Mouse (Mus musculus) splenic B cell, adult 2 months (primary cell): ENCODE results near the gene Olfr487.
"Not testable (repeated sequence)": the region's sequence is repeated elsewhere in the genome, so short reads cannot be mapped to it uniquely, and the experiment has no call there.

Experiments
- DNase-seq: peaks from one replicate; pipeline ENCODE4 v3.0.0-alpha.2; 2011; ENCODE audit warnings: low read depth, low spot score
- H3K27me3 ChIP-seq: 2 replicates; pipeline ENCODE4 v1.6.1; 2012; ENCODE audit warnings: mild to moderate bottlenecking, low read length, moderate library complexity, mixed read lengths; ENCODE audit not compliant: control insufficient read depth, poor library complexity, insufficient read depth, severe bottlenecking
- H3K36me3 ChIP-seq: 2 replicates; pipeline ENCODE4 v1.6.1; 2012; ENCODE audit warnings: mild to moderate bottlenecking, low read length, moderate library complexity, mixed read lengths; ENCODE audit not compliant: control insufficient read depth, poor library complexity, insufficient read depth, severe bottlenecking

The Olfr487 gene

GRCm38 (mm10) chr7:108214536-108214935, at the start of gene Olfr487:
Gene Olfr487, minus strand, starts transcription at chr7:108214636.
- H3K27me3 ChIP-seq, H3K36me3 ChIP-seq, DNase-seq: not testable (repeated sequence)

- H3K27me3 ChIP-seq = no peaks in the 10 kb centered on the region
- no peak for DNase-seq
- H3K36me3 ChIP-seq = no peaks in the 10 kb centered on the region
Measured at GRCm38 (mm10) chr7:108258247-108258646, 43.8 kb upstream of the Olfr487 start, which contains the start of gene Olfr488. Gene Olfr488, minus strand, starts transcription at chr7:108258347.

- no peaks in the 10 kb centered on the region for H3K27me3 ChIP-seq
- no peaks in the 10 kb centered on the region for H3K36me3 ChIP-seq
Measured at GRCm38 (mm10) chr7:108233551-108233950, 19.1 kb upstream of the Olfr487 start.

GRCm38 (mm10) chr7:108196938-108197337, 17.5 kb downstream of the Olfr487 start:
- DNase-seq = no peak
- Histone ChIP-seq H3K36me3 (no peaks in the 10 kb centered on the region), H3K27me3 (no peaks in the 10 kb centered on the region)

More at GRCm38 (mm10) chr7:108233551-108233950, 19.1 kb upstream of the Olfr487 start:
- DNase-seq = no peak

GRCm38 (mm10) chr7:108196337-108196736, 18.1 kb downstream of the Olfr487 start:
- H3K27me3 ChIP-seq = not testable (repeated sequence)

GRCm38 (mm10) chr7:108192714-108193113, 21.7 kb downstream of the Olfr487 start:
- DNase-seq, H3K36me3 ChIP-seq: not testable (repeated sequence)

More at GRCm38 (mm10) chr7:108196337-108196736, 18.1 kb downstream of the Olfr487 start:
- not testable (repeated sequence) for DNase-seq, H3K36me3 ChIP-seq

GRCm38 (mm10) chr7:108191196-108191595, 23.2 kb downstream of the Olfr487 start:
- not testable (repeated sequence) for H3K36me3 ChIP-seq, H3K27me3 ChIP-seq, DNase-seq

More at GRCm38 (mm10) chr7:108192714-108193113, 21.7 kb downstream of the Olfr487 start:
- not testable (repeated sequence) for H3K27me3 ChIP-seq

- not testable (repeated sequence) for DNase-seq, H3K36me3 ChIP-seq, H3K27me3 ChIP-seq
Measured at GRCm38 (mm10) chr7:108185237-108185636, 29.2 kb downstream of the Olfr487 start.

GRCm38 (mm10) chr7:108184401-108184800, 30.0 kb downstream of the Olfr487 start:
- not testable (repeated sequence) for DNase-seq, H3K36me3 ChIP-seq

GRCm38 (mm10) chr7:108172642-108173041, 41.8 kb downstream of the Olfr487 start, which contains the start of gene Olfr486:
Gene Olfr486, minus strand, starts transcription at chr7:108172742.
- H3K36me3 ChIP-seq, DNase-seq, H3K27me3 ChIP-seq: not testable (repeated sequence)

More at GRCm38 (mm10) chr7:108184401-108184800, 30.0 kb downstream of the Olfr487 start:
- H3K27me3 ChIP-seq = not testable (repeated sequence)

- H3K27me3 ChIP-seq = no peaks in the 10 kb centered on the region
- no peak for DNase-seq
- no peaks in the 10 kb centered on the region for H3K36me3 ChIP-seq
Measured at GRCm38 (mm10) chr7:108159771-108160170, 54.7 kb downstream of the Olfr487 start, which contains the start of gene Olfr485. Gene Olfr485, minus strand, starts transcription at chr7:108159871.
